Mouse (Mus musculus): ENCODE measurements around the gene Chrdl2.
"Not testable (repeated sequence)": the region's sequence is repeated elsewhere in the genome, so short reads cannot be mapped to it uniquely, and the experiment has no call there.

The Chrdl2 gene

DNA sequence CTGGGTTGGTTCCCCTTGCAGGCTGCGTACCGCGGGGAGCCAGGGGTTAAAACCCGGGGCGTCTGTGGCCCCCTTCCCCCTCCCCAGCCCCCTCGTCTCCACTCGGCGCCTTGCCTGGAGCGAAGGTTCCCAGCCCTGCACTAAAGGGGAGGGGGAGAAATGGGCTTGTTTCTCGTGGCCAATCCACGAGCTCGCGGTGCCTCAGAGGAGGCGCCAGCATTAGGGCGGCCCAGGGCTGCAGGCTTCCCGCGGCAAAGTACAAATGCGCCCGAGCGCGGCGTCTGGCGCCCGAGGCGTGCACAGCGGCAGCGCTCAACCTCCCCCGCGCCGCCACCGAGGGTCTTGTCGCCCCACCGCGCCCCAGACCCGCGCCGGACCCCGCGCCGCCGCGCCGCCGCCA lies at the start of gene Chrdl2:
Gene Chrdl2 (plus strand): TSS at position 383 of the 400 bp plus-strand sequence.
- DNase-seq: no peak

DNA sequence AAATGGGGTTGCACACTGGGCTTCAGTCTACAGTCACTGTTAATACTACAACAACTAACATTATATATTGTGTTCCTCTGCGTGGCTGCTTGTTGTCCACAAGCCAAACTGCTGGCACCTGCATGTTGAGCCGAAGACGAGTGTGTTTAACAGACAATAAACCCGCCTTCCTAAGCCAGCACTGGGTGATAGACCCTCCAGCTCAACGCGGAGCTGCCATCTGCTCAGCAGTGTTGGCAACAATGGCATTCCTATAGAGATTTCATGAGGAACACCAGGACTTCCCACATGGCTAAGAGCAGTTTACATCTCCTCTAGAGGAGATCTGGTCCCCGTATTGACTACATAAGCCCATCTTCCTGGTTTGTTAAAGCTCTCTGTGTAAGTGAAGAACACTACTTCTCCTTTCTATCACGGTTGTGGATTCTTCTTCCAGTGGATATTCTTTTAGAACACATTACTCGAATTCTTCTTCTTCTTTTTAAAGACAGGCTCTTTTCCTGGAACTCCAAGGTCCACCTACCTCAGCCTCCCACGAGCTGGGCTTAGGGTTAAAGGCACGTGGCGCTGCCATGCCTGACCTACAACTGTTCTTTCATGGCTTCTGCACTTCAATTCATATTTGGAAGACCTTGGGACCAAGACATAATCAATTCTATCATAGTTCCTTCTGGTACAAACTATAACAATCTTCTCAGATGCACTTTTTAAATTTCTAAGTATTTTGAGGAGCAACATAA lies 48.6 kb upstream of the Chrdl2 start:
- DNase-seq: no peak

DNA sequence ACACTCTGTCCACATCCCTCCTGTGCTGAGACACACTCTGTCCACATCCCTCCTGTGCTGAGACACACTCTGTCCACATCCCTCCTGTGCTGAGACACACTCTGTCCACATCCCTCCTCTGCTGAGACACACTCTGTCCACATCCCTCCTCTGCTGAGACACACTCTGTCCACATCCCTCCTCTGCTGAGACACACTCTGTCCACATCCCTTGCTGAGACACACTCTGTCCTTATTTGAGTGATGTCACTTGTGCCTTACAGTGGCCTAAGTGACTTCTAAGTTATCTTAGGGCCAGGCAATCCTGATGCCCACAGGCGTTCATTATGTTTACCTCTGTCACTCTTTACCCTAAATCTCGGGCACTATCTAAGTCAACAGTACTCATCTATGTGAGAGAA lies 45.4 kb upstream of the Chrdl2 start:
- not testable (repeated sequence) for DNase-seq

DNA sequence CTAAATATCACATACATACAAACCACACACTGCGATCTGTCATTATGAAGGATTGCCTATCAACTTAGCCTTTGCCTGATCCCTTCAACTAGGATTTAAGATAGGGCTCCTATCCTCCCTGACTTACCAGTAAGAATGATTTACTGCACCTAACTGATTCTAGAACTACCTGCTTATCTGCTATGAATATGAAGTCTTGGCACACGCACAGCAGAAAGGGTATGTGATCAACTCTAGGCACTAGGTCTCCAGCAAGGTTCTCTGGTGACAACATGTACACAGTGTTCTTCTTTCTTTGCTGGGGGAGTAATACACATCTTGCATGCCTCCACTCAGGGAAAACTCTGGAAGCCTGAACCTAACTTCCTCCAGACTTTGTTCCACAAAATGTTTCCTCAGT lies 44.5 kb upstream of the Chrdl2 start:
- DNase-seq: no peak

GRCm38 (mm10) chr7:99962536-99963236 lies 43.3 kb upstream of the Chrdl2 start:
- no peak for DNase-seq

GRCm38 (mm10) chr7:99963237-99963860 lies 42.6 kb upstream of the Chrdl2 start:
- no peak for DNase-seq

- peak; percentile 39 for DNase-seq
Observed at GRCm38 (mm10) chr7:99965020-99965841, 40.7 kb upstream of the Chrdl2 start.

DNA sequence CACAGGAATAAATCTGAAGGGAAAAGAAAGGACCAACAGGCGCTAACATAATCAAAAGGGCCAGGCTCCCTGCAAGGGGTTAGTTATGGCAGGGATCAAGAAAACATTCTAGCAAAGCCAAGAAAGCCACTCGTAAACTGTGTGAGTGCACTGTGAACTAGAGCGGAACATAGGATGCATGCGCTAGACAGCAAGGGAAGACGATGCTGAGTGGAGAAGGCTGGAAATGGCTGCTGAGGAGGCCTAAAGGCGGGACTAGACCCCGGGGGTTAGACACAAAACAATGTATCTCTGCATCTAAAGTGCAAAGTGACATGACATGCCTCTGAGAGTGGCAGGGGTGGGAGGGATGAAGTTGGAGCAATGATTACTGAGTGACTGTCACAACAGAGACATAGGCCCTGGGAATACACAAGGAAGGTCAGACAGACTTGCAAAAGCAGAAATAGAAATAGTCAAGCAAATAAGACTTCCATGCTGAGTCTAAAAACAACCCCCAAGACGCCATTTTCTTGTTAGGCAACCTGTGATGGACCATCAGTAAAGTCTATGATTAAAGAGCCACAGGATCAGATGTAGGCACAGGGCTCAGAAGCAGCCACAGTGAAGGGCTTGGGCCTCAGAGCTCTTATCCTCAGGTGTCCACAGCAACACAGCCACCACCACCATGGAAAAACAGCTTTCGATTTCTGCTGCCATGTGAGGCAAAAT lies 39.8 kb upstream of the Chrdl2 start:
- DNase-seq: no peak

DNA sequence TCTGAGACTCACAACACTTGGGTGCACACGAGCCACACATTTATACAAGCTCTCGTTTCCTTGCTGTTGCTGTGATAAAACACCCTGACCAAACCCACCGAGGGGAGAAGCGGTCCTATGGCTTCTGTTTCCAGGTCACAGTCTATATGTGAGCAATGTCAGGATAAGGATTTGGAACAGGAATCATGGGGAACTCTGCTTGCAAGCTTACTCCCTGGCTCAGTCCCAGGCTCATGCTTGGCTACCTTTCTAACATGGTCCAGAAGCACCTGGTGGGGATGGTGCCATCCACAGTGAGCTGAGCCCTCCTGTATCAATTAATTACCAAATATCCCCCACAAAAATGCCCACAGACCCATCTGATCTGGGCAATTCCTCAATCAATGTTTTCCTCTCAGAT lies 36.8 kb upstream of the Chrdl2 start:
- DNase-seq: no peak

- no peak for DNase-seq
Observed at GRCm38 (mm10) chr7:99971926-99972325, 34.0 kb upstream of the Chrdl2 start.

- DNase-seq: not testable (repeated sequence)
Observed at GRCm38 (mm10) chr7:99972912-99973311, 33.1 kb upstream of the Chrdl2 start.

GRCm38 (mm10) chr7:99974208-99974970 lies 31.6 kb upstream of the Chrdl2 start:
- no peak for DNase-seq

DNA sequence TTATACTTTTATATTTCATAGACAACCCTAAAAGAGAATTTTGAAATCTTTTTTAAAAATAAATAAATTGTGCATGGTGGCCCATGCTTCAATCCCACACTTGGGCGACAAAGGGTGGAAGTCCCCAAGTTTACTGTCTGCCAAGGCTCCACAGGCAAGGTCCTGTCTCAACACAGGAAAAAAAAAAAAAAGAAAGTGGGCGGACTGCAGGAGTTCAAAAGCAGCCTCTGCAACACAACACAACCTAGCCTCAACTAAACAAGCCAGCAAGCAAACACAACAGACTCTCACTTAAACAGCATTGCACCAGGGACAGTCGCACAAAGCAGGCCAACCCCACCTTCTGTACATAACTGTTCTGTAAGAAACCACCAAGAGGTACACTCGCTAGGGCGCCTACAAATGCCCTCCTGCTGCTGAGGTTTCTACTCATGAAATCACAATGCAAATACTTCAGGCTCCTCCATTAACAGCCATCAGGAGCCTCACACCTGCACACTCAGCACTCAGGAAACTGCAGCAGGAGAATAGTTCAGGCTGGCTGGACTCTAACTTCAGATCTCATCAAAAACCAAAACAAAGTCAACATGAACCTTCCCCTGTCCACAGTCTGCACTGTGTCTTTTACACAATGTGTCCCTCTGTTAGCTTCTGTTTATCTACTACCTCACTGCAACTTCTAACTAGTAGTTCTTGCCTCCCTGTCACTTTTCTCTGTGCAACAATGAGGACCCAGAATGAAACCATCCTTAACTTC lies 30.0 kb upstream of the Chrdl2 start:
- DNase-seq: no peak

DNA sequence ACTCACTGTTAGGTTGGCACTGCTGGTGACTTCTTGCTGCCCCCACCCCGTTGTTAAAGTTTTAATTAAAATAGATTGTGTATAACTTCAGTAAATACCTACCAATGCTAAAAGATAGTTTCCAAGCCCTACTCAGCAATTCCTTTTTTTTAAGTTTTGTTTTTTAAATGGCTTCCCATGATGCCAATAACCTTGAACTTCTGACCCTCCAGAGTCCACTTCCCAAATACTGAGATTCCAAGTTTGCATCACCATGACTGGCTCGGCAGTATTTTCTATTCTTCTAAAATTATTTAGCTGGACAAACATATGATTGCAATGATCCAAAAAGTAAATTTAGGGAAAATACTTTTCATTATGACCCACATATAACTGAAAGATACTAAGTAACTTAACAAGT lies 27.9 kb upstream of the Chrdl2 start:
- no peak for DNase-seq

- no peak for DNase-seq
Observed at GRCm38 (mm10) chr7:99979081-99979480, 26.9 kb upstream of the Chrdl2 start.

GRCm38 (mm10) chr7:99979546-99980131 lies 26.3 kb upstream of the Chrdl2 start:
- peak; percentile 33 for DNase-seq

DNA sequence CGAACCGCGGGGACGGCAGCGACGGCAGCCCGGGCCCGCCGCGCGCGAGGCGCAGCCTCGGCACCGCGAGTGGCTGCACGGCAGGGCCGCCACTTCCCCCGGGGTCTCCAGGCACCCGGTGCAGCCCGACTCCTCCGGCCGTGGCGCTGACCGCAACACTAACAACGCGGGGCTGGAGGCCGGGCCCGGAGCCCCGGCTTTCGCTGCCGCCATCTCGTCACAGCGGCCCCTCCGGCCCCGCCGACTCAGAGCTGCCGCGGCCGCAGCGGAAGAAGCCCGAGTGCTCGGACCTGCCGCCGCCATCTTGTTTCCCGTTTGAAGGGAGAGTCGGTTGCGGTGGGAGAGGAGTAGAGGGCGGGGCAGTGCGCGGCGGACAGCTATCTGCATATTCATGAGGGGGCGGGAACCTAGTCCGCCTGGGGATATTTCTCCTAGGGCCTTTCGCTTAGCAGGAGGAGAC lies 25.8 kb upstream of the Chrdl2 start, which contains the start of gene Rnf169:
Gene Rnf169 (minus strand): TSS at position 317 of the 460 bp plus-strand sequence.
- peak; percentile 91 for DNase-seq

GRCm38 (mm10) chr7:99981311-99981710 lies 24.7 kb upstream of the Chrdl2 start:
- peak; percentile 69 for DNase-seq

GRCm38 (mm10) chr7:99982256-99983242 lies 23.4 kb upstream of the Chrdl2 start:
- DNase-seq: no peak

Data from cerebellum, adult 8-10 months (tissue).